Mouse (Mus musculus) heart, adult 2 months (tissue): ENCODE measurements around the gene Rnf144a. TPM values are rescaled to one million over a fixed set of nuclear protein-coding genes. Genes with fewer than 3 reads are reported as not detected.

Experiments
- DNase-seq, 2 experiments: peaks; one replicate each; pipeline ENCODE4 v3.0.0; 2021
- H3K27ac ChIP-seq: fragments of 200-600 bp; 2 replicates; pipeline ENCODE4 v1.8.1; 2022
- H3K27me3 ChIP-seq: fragments of 200-500 bp; 2 replicates; pipeline ENCODE4 v1.6.1; 2012; ENCODE audit warnings: mild to moderate bottlenecking, low read length, inconsistent platforms, mixed read lengths; ENCODE audit not compliant: control insufficient read depth, insufficient read depth
- H3K36me3 ChIP-seq: fragments of 200-500 bp; 2 replicates; pipeline ENCODE4 v1.6.1; 2012; ENCODE audit warnings: low read length, inconsistent platforms; ENCODE audit not compliant: control insufficient read depth, insufficient read depth
- H3K4me1 ChIP-seq: fragments of 200-500 bp; 2 replicates; pipeline ENCODE4 v1.6.1; 2011; ENCODE audit warnings: low read length; ENCODE audit not compliant: control insufficient read depth, insufficient read depth
- H3K4me3 ChIP-seq: fragments of 200-600 bp; 2 replicates; pipeline ENCODE4 v1.8.1; 2022
- H3K79me2 ChIP-seq: fragments of 200-500 bp; replicated peaks from 2 replicates; pipeline ENCODE4 v1.6.1; 2012; ENCODE audit warnings: mild to moderate bottlenecking, inconsistent platforms, low read length, moderate library complexity, mixed read lengths; ENCODE audit not compliant: control insufficient read depth, insufficient read depth
- H3K9ac ChIP-seq: fragments of 200-500 bp; 2 replicates; pipeline ENCODE4 v1.6.1; 2012; ENCODE audit warnings: low read depth, mild to moderate bottlenecking, control low read depth, inconsistent platforms, low read length, mixed read lengths
- CTCF ChIP-seq: fragments of 200-600 bp; IDR thresholded peaks from 2 replicates; pipeline ENCODE4 v1.8.1; 2022; ENCODE audit warnings: antibody characterized with exemption, mild to moderate bottlenecking, moderate library complexity
- EP300 ChIP-seq: fragments of 200-500 bp; IDR thresholded peaks from 2 replicates; pipeline ENCODE4 v1.6.1; 2011; ENCODE audit warnings: low read depth, low read length, control low read depth; ENCODE audit not compliant: insufficient read depth
- POLR2A ChIP-seq: fragments of 200-500 bp; IDR thresholded peaks from 2 replicates; pipeline ENCODE4 v1.6.1; 2011; ENCODE audit warnings: mild to moderate bottlenecking, low read depth, low read length, control low read depth; ENCODE audit not compliant: insufficient read depth
- WGBS: fragments of 180-500 bp; shearing (Covaris S2); methylation state at CpG from one replicate; pipeline ENCODE4 v1.1.7; 2018; 5-methylcytosine and 5-hydroxymethylcytosine counted together
- intact Hi-C: fragments of 180-260 bp; cut with DNase I; formaldehyde crosslinking; loops from one replicate; pipeline ENCODE4 v1.15.1; 2025
- long read RNA-seq: library from polyadenylated mRNA; stranded (forward); transcript quantifications from one replicate; pipeline ENCODE4 v2.0.0, GENCODE M21; 2021
- polyA plus RNA-seq: library from polyadenylated mRNA; depleted of rRNA; stranded (reverse); fragments of >200 nt; gene quantifications from 2 replicates; pipeline ENCODE4 v1.2.3, GENCODE M21; 2012; rRNA removed
- total RNA-seq, 2 experiments: library from RNA; stranded (reverse); gene quantifications; 2 replicates each; pipeline ENCODE4 v1.2.3; 2021

Gene Rnf144a
- total RNA-seq = 10 to 100 TPM; 12.7 to 13.4 TPM
- polyA plus RNA-seq = 11.5 and 17.2 TPM in 2 replicates
- long read RNA-seq, partial matches to known transcripts = 0 of 2 reads
- long read RNA-seq, other reads (novel, unspliced or antisense) = 2 of 2 reads

- Histone ChIP-seq H3K4me3 (peak within 1 kb of the TSS; percentile 93), H3K4me1 (peaks cover 7% of the 10 kb centered on the region), H3K36me3 (no peaks in the 10 kb centered on the region), H3K27ac (peak within 1 kb of the TSS; percentile 97), H3K79me2 (no peaks in the 10 kb centered on the region; the same call in 1 of the 2 replicates), H3K9ac (peak within 1 kb of the TSS; percentile 95), H3K27me3 (no peaks in the 10 kb centered on the region)
- WGBS = under 1% methylated on average over 45 of the region's 45 CpGs
- peak; percentile 91 to 96 for DNase-seq
- peak; percentile 76 for TF ChIP-seq CTCF
- 0 out of 2 replicates have a peak, but pooled peaks have one; percentile 45 for TF ChIP-seq EP300
- TF ChIP-seq POLR2A = peak; percentile 26; the same call in 1 of the 2 replicates
- intact Hi-C loops = loop anchor here (2.0 to 10.0 kb wide), 2 partner anchors 58 to 1320 kb away; partner anchors contain the start of gene Id2
Observed at GRCm38 (mm10) chr12:26415104-26415771, at the start of gene Rnf144a. Gene Rnf144a (minus strand): TSS chr12:26415254.

GRCm38 (mm10) chr12:26460091-26460490, 45.0 kb upstream of the Rnf144a start:
- TF ChIP-seq POLR2A = no peak
- 0 out of 2 replicates have a peak, but pooled peaks have one; percentile 40 for TF ChIP-seq EP300
- peak in 1 of 2 experiments; percentile 47 for DNase-seq
- Histone ChIP-seq H3K36me3 (no peaks in the 10 kb centered on the region), H3K79me2 (no peaks in the 10 kb centered on the region), H3K27me3 (no peaks in the 10 kb centered on the region), H3K27ac (peak overlapping the region; percentile 78), H3K9ac (peak overlapping the region; percentile 67), H3K4me3 (no peak overlapping the region), H3K4me1 (peaks cover 15% of the 10 kb centered on the region)
- intact Hi-C loops = no loop called here
- 8% methylated on average over 2 of the region's 2 CpGs for WGBS

DNA sequence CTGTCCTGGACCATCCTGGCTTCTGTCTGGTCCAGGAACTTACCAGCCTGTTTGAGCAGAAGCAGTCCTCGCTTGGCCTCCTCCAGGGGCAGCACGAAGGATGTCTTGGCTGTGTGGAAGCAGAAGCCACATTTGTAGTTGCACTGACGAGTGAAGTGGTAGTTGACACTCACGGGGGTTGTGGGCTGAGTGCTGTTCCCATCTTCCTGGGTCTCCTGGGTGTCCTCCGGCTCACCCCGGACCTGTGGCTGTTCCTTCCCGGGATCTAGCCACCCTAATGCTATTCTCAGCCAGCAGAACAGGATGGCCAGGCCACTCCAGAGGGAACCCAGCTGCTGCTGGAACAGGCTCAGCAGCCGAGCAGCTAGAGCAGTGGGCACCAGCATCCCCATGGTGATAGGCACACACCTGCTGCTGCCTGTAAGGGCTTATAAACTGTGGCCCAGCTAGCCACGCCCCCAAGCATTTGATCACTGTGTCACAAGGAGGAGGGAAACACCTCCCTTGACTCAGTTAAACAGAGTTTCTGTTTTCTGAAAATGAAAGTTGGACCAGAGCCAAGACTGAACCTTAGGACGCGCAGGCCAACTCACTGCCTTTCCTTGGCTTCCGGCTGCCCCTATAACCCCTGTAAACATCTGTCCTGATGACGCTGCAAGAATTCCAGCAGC, 41.1 kb upstream of the Rnf144a start, which contains the start of gene Rsad2:
Rsad2 (minus strand) TSS at position 425 of the 671 bp plus-strand sequence.
- intact Hi-C loops = loop anchor here (5.0 kb wide), 1 partner anchor 99 kb away; no protein-coding TSS in a partner anchor
- Histone ChIP-seq H3K4me1 (peaks cover 23% of the 10 kb centered on the region), H3K9ac (peak within 1 kb of the TSS; percentile 76), H3K27me3 (no peaks in the 10 kb centered on the region), H3K4me3 (peak within 1 kb of the TSS; percentile 35), H3K79me2 (no peaks in the 10 kb centered on the region), H3K36me3 (peaks cover 12% of the 10 kb centered on the region), H3K27ac (peak within 1 kb of the TSS; percentile 67)
- TF ChIP-seq POLR2A = peak; percentile 85
- TF ChIP-seq EP300 = peak; percentile 81
- no peak for TF ChIP-seq CTCF
- 28% methylated on average over 13 of the region's 13 CpGs for WGBS
- peak; percentile 76 to 83 for DNase-seq

- TF ChIP-seq POLR2A (no peak), EP300 (no peak), CTCF (no peak)
- WGBS = 24% methylated on average over 5 of the region's 5 CpGs
- Histone ChIP-seq H3K36me3 (peaks cover 17% of the 10 kb centered on the region), H3K27me3 (no peaks in the 10 kb centered on the region), H3K4me3 (peak overlapping the region; percentile 28), H3K79me2 (no peaks in the 10 kb centered on the region), H3K4me1 (peaks cover 17% of the 10 kb centered on the region), H3K9ac (peak overlapping the region; percentile 49), H3K27ac (peak overlapping the region; percentile 48)
- peak in 1 of 2 experiments; percentile 34 for DNase-seq
- intact Hi-C loops = loop anchor here (5.0 kb wide), 1 partner anchor 97 kb away; no protein-coding TSS in a partner anchor
Observed at GRCm38 (mm10) chr12:26454682-26455081, 39.6 kb upstream of the Rnf144a start.

GRCm38 (mm10) chr12:26452951-26453350, 37.9 kb upstream of the Rnf144a start:
- Histone ChIP-seq H3K79me2 (no peaks in the 10 kb centered on the region), H3K4me3 (no peak overlapping the region), H3K4me1 (peaks cover 14% of the 10 kb centered on the region), H3K36me3 (peaks cover 32% of the 10 kb centered on the region), H3K27me3 (no peaks in the 10 kb centered on the region), H3K27ac (peak overlapping the region; percentile 9; the same call in 1 of the 2 replicates), H3K9ac (peak overlapping the region; percentile 25; the same call in 1 of the 2 replicates)
- intact Hi-C loops = no loop called here
- no peak for DNase-seq
- TF ChIP-seq EP300 (no peak), CTCF (no peak), POLR2A (no peak)
- WGBS = 28% methylated on average over 4 of the region's 4 CpGs
